Mouse (Mus musculus): Measurements from ENCODE around the gene Ifi203. TPM values are rescaled to one million over a fixed set of nuclear protein-coding genes. Genes with fewer than 3 reads are reported as not detected.
"Not testable (repeated sequence)": the region's sequence is repeated elsewhere in the genome, so short reads cannot be mapped to it uniquely, and the experiment has no call there.

Ifi203 gene
- polyA plus RNA-seq, 1 experiment from 2014 or later: not detected

GRCm38 (mm10) chr1:173877125-173877524 lies 65.3 kb downstream of the Ifi203 start:
- H3K27ac ChIP-seq; H3K9me3 ChIP-seq; H3K4me1 ChIP-seq (replicated peaks); H3K27me3 ChIP-seq (ENCODE audit: insufficient read depth, poor library complexity, severe bottlenecking); DNase-seq (ENCODE audit: low spot score); H3K4me3 ChIP-seq; H3K36me3 ChIP-seq: not testable (repeated sequence)
- WGBS: 81% methylated on average over 1 of the region's 1 CpGs

Other genes with a start within 250 kb of the Ifi203 start
- 0.27 and 0.43 TPM in 2 replicates for gene Ifi207, start 200.9 kb downstream of the Ifi203 start, polyA plus RNA-seq (2016; fragmentation: Nextera tagmentation; extraction: Ambion mirVana)
- gene Ifi204, start 175.7 kb downstream of the Ifi203 start, polyA plus RNA-seq (2016; fragmentation: Nextera tagmentation; extraction: Ambion mirVana): 0.50 and 0.94 TPM in 2 replicates
- 0.24 TPM in 1 of 2 replicates, not detected in the other for gene Ifi211, start 29.6 kb downstream of the Ifi203 start, polyA plus RNA-seq (2016; fragmentation: Nextera tagmentation; extraction: Ambion mirVana)
- 0.26 TPM in 1 of 2 replicates, not detected in the other for gene Mndal, start 181 bp downstream of the Ifi203 start, polyA plus RNA-seq (2016; fragmentation: Nextera tagmentation; extraction: Ambion mirVana)
- not detected in 2 replicates for gene Ifi202b, start 40.1 kb upstream of the Ifi203 start, polyA plus RNA-seq (2016; fragmentation: Nextera tagmentation; extraction: Ambion mirVana)
- gene Ifi205, start 89.1 kb upstream of the Ifi203 start, polyA plus RNA-seq (2016; fragmentation: Nextera tagmentation; extraction: Ambion mirVana): 0.16 TPM in 1 of 2 replicates, not detected in the other
- gene Olfr433, start 98.0 kb upstream of the Ifi203 start, polyA plus RNA-seq (2016; fragmentation: Nextera tagmentation; extraction: Ambion mirVana): not detected in 2 replicates
- gene Olfr432, start 106.5 kb upstream of the Ifi203 start, polyA plus RNA-seq (2016; fragmentation: Nextera tagmentation; extraction: Ambion mirVana): not detected in 2 replicates
- gene Olfr430, start 123.9 kb upstream of the Ifi203 start, polyA plus RNA-seq (2016; fragmentation: Nextera tagmentation; extraction: Ambion mirVana): not detected in 2 replicates
- not detected in 2 replicates for gene Olfr429, start 141.7 kb upstream of the Ifi203 start, polyA plus RNA-seq (2016; fragmentation: Nextera tagmentation; extraction: Ambion mirVana)
- not detected in 2 replicates for gene Olfr427, start 154.2 kb upstream of the Ifi203 start, polyA plus RNA-seq (2016; fragmentation: Nextera tagmentation; extraction: Ambion mirVana)
- not detected in 2 replicates for gene Olfr231, start 178.5 kb upstream of the Ifi203 start, polyA plus RNA-seq (2016; fragmentation: Nextera tagmentation; extraction: Ambion mirVana)
- gene Olfr424, start 188.8 kb upstream of the Ifi203 start, polyA plus RNA-seq (2016; fragmentation: Nextera tagmentation; extraction: Ambion mirVana): not detected in 2 replicates
- not detected in 2 replicates for gene Olfr420, start 213.0 kb upstream of the Ifi203 start, polyA plus RNA-seq (2016; fragmentation: Nextera tagmentation; extraction: Ambion mirVana)
- 0.78 and 1.5 TPM in 2 replicates for gene Spta1, start 230.1 kb upstream of the Ifi203 start, polyA plus RNA-seq (2016; fragmentation: Nextera tagmentation; extraction: Ambion mirVana)

All from hindbrain, embryonic 10.5 days (tissue).